Comparison of ENCODE assay signal across 9 mouse cellular contexts in the genomic region with DNA sequence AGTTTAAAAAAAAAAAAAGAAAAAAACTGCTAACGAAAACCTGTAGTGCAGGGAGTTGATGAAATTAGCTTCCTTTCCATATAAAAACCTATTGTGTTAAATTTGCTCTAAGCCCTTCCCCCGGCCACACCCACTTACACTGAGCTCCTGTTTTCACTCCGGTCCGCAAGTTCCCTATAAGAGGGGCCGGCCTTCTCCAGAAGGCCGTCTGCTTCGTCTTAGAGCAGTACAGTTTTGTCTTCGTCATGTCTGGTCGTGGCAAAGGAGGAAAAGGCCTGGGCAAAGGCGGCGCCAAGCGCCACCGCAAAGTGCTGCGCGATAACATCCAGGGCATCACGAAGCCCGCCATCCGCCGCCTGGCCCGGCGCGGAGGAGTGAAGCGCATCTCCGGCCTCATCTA. TPM values are rescaled to one million over a fixed set of nuclear protein-coding genes. Genes with fewer than 3 reads are reported as not detected.
DNase-seq lines count a peak whose midpoint lies in the region; ATAC-seq and TF ChIP-seq lines count a peak whose summit lies in the region.
"Not testable (repeated sequence)": the region's sequence is repeated elsewhere in the genome, so short reads cannot be mapped to it uniquely, and the experiment has no call there.
"Had no signal": no experiment of that assay in that cellular context is flagged by ENCODE, and none has a peak within 500 bp of the region (broad histone marks: within the 10 kb centered on the region; RNA-seq: fewer than 3 reads in every experiment).

A gene (plus strand): TSS at position 208 of the 400 bp plus-strand sequence.

- not testable (repeated sequence) for H3K27me3 ChIP-seq in embryonic facial prominence, embryonic 12.5 days; hindbrain, embryonic 14.5 days (ENCODE audit: control insufficient read depth, insufficient read depth, low read length); liver, embryonic 14.5 days (ENCODE audit: control insufficient read depth, insufficient read depth, low read length); midbrain, embryonic 16.5 days (ENCODE audit: control insufficient read depth, insufficient read depth, low read depth, low read length)

- TF ChIP-seq CTCF in liver, embryonic 14.5 days (IDR thresholded peaks at IDR 0.05; ENCODE audit: low read depth): not testable (repeated sequence)

- not testable (repeated sequence) for H3K9ac ChIP-seq in embryonic facial prominence, embryonic 12.5 days; hindbrain, embryonic 14.5 days; midbrain, embryonic 16.5 days (ENCODE audit: low read depth, low read length)
- H3K9ac ChIP-seq in liver, embryonic 14.5 days (replicated peaks): peak within 1 kb of the TSS; percentile 50; the same call in 1 of the 2 replicates

- intact Hi-C loops in gastrocnemius, postnatal 36 days (cut with DNase I): not testable (repeated sequence)

- H3K4me3 ChIP-seq in embryonic facial prominence, embryonic 12.5 days: peak within 1 kb of the TSS; percentile 24; the same call in 1 of the 2 replicates
- H3K4me3 ChIP-seq in hindbrain, embryonic 14.5 days (replicated peaks; ENCODE audit: low read length): not testable (repeated sequence)
- H3K4me3 ChIP-seq in liver, embryonic 14.5 days (ENCODE audit: insufficient read depth in 1 of 2, low read depth in 2 of 2, low read length in 2 of 2): peak within 1 kb of the TSS in 1 of 2 experiments; percentile 40; a peak in 1 of 4 replicates
- H3K4me3 ChIP-seq in midbrain, embryonic 16.5 days (ENCODE audit: low read depth, low read length): peak within 1 kb of the TSS; percentile 9; the same call in 1 of the 2 replicates

- peak; percentile 40 for ATAC-seq in activated CD4-positive, CD25-positive, alpha-beta regulatory T cell, adult 4 months
- peak; percentile 61; the same call in 1 of the 2 replicates for ATAC-seq in embryonic facial prominence, embryonic 12.5 days (ENCODE audit: insufficient number of reproducible peaks, insufficient read depth, low FRiP score, low TSS enrichment)
- ATAC-seq in hindbrain, embryonic 14.5 days (ENCODE audit: low FRiP score): peak; percentile 67
- ATAC-seq in liver, embryonic 14.5 days (ENCODE audit: insufficient read depth): peak; percentile 37
- peak; percentile 70 for ATAC-seq in midbrain, embryonic 16.5 days

- H3K4me2 ChIP-seq in embryonic facial prominence, embryonic 12.5 days (replicated peaks): peak within 1 kb of the TSS; percentile 43
- peak within 1 kb of the TSS; percentile 47 for H3K4me2 ChIP-seq in hindbrain, embryonic 14.5 days (replicated peaks)
- peak within 1 kb of the TSS; percentile 38 for H3K4me2 ChIP-seq in liver, embryonic 14.5 days (ENCODE audit: low read depth)
- peak within 1 kb of the TSS; percentile 46 for H3K4me2 ChIP-seq in midbrain, embryonic 16.5 days (ENCODE audit: low read length)

- H3K4me1 ChIP-seq in embryonic facial prominence, embryonic 12.5 days; hindbrain, embryonic 14.5 days (replicated peaks; ENCODE audit: control insufficient read depth, insufficient read depth, low read length); liver, embryonic 14.5 days (replicated peaks; ENCODE audit: control insufficient read depth in 2 of 2, insufficient read depth in 2 of 2, low read length in 1 of 2); midbrain, embryonic 16.5 days (ENCODE audit: control insufficient read depth, insufficient read depth, low read length): not testable (repeated sequence)

- not testable (repeated sequence) for DNase-seq in gastrocnemius, postnatal 36 days; hindbrain, embryonic 14.5 days (ENCODE audit: low spot score); liver, embryonic 14.5 days (ENCODE audit: low read depth in 3 of 3, low spot score in 3 of 3)
- peak; percentile 33 to 50 for DNase-seq in layer of hippocampus, adult 8-10 months (ENCODE audit: low spot score in 2 of 2)
- DNase-seq in spleen, postnatal 4 days (ENCODE audit: low spot score in 2 of 2): peak; percentile 64 to 78

- not testable (repeated sequence) for H3K9me3 ChIP-seq in embryonic facial prominence, embryonic 12.5 days; hindbrain, embryonic 14.5 days (ENCODE audit: control insufficient read depth, low read length); liver, embryonic 14.5 days (ENCODE audit: control insufficient read depth, low read length); midbrain, embryonic 16.5 days (replicated peaks; ENCODE audit: control insufficient read depth, low read length, poor library complexity, severe bottlenecking)

- not testable (repeated sequence) for H3K36me3 ChIP-seq in embryonic facial prominence, embryonic 12.5 days; hindbrain, embryonic 14.5 days (replicated peaks; ENCODE audit: control insufficient read depth, insufficient read depth); liver, embryonic 14.5 days (replicated peaks; ENCODE audit: control insufficient read depth, insufficient read depth, low read depth); midbrain, embryonic 16.5 days (ENCODE audit: control insufficient read depth, insufficient read depth, low read length)

- TF ChIP-seq EP300 in liver, embryonic 14.5 days (IDR thresholded peaks at IDR 0.05; ENCODE audit: low read depth): not testable (repeated sequence)

- WGBS in embryonic facial prominence, embryonic 12.5 days: no CpG with 5 or more reads among the region's 24 CpGs
- no CpG with 5 or more reads among the region's 24 CpGs for WGBS in hindbrain, embryonic 14.5 days
- no CpG with 5 or more reads among the region's 24 CpGs for WGBS in liver, embryonic 14.5 days (ENCODE audit: insufficient replicate concordance)
- no CpG with 5 or more reads among the region's 24 CpGs for WGBS in midbrain, embryonic 16.5 days

- peak within 1 kb of the TSS; percentile 70 for H3K27ac ChIP-seq in embryonic facial prominence, embryonic 12.5 days
- H3K27ac ChIP-seq in hindbrain, embryonic 14.5 days; midbrain, embryonic 16.5 days (ENCODE audit: low read length): not testable (repeated sequence)
- peak within 1 kb of the TSS; percentile 72 for H3K27ac ChIP-seq in liver, embryonic 14.5 days

RNA-seq across cellular contexts. Expression of the gene that starts here (rescaled TPM):
- polyA plus RNA-seq in activated CD4-positive, CD25-positive, alpha-beta regulatory T cell, adult 4 months (2017; shearing (Covaris generic)): 1 to 10 TPM in 1 of 2 experiments, not detected in 1; 6.5 TPM
- polyA plus RNA-seq in embryonic facial prominence, embryonic 12.5 days (2016; fragmentation: Nextera tagmentation; extraction: Ambion mirVana): not detected in 2 replicates
- 10 to 100 TPM; 61.4 to 75.8 TPM for total RNA-seq in gastrocnemius, postnatal 36 days (2021)
- not detected in 2 replicates for polyA plus RNA-seq in hindbrain, embryonic 14.5 days (2014; fragmentation: Nextera tagmentation; extraction: Ambion mirVana)
- 100 to 1,000 TPM; 180 to 291 (median 231) TPM for total RNA-seq in layer of hippocampus, adult 8-10 months (2022)
- not detected in 2 replicates for polyA plus RNA-seq in liver, embryonic 14.5 days (2012; rRNA removed)
- polyA plus RNA-seq in liver, embryonic 14.5 days (2014; fragmentation: Nextera tagmentation; extraction: Ambion mirVana): not detected in 2 replicates
- polyA plus RNA-seq in midbrain, embryonic 16.5 days (2015; fragmentation: Nextera tagmentation; extraction: Ambion mirVana): 3.7 TPM in 1 of 2 replicates, not detected in the other
- polyA plus RNA-seq: urinary bladder, adult 2 months had no signal

Comparison
In these comparisons a context has a peak if more than half of its experiments do, and no peak if none do; other contexts are left out.
1. Peak in ATAC-seq, H3K4me3 ChIP-seq, H3K27ac ChIP-seq and H3K4me2 ChIP-seq in embryonic facial prominence, embryonic 12.5 days; RNA of the gene not detected or under 1 TPM.
2. Peak in ATAC-seq and H3K4me2 ChIP-seq in hindbrain, embryonic 14.5 days; RNA of the gene not detected or under 1 TPM.
3. Peak in ATAC-seq, H3K27ac ChIP-seq, H3K9ac ChIP-seq and H3K4me2 ChIP-seq in liver, embryonic 14.5 days; RNA of the gene not detected or under 1 TPM.